Mouse (Mus musculus) megakaryocyte, embryonic 14.5 days (primary cell): ENCODE measurements around the gene Sv2b.

ENCODE experiments used
- FLI1 ChIP-seq: IDR thresholded peaks from 2 replicates; pipeline ENCODE4 v1.6.1; 2012; ENCODE audit warnings: low read length, inconsistent platforms, mixed read lengths
- GATA1 ChIP-seq: IDR thresholded peaks from 3 replicates; pipeline ENCODE4 v1.6.1; 2012; ENCODE audit warnings: mixed read lengths, low read length, inconsistent platforms, borderline replicate concordance

DNA sequence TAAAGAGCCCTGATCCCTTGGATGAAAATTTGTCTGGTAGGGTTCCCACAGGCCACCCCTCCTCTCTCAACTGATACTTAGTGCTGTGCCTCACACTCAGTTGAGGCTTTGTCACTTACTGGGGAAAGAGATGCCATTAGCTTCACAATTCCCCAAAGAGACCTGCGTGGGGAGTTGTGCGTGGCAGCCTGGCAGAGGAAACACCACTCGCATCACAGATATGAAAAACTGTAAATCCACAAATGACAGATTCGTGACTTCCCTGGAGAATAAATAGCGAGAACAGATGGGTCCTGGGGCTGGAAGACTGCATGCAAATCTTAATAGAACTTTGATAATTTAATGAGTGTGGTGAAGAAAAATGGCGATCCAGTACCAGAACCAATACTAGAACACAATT, 21.8 kb downstream of the Sv2b start:
- TF ChIP-seq GATA1 (no peak), FLI1 (no peak)
